Mouse (Mus musculus): ENCODE results near the gene Dpy19l3. TPM values are rescaled to one million over a fixed set of nuclear protein-coding genes. Genes with fewer than 3 reads are reported as not detected.

The Dpy19l3 gene
- polyA plus RNA-seq, 1 experiment from 2014 or later, result 54.6 TPM

DNA sequence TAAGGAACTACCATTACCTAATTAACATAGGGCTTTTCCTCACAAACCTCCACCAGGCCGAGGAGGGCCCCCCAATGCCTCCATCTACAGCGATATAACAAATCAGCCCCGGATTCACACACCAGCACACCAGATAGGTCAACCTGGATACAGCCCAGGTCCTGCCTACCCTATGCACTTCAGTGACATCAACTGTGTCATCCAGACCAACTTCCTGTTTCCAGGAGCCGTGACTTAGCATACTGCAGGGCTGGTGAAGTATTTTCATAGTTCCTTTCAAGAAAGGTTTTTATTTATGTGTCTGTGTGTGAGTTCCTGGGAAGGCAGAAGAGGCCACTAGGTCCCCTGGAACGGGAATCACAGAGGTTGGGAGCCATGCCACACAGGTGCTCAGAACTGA is 43.9 kb downstream of the Dpy19l3 start:
- Histone ChIP-seq H3K4me2 (replicated peaks) (no peak overlapping the region), H3K27me3 (no peaks in the 10 kb centered on the region), H3K27ac (replicated peaks) (no peak overlapping the region), H3K4me3 (no peak overlapping the region), H3K9ac (replicated peaks) (no peak overlapping the region), H3K9me3 (no peaks in the 10 kb centered on the region), H3K36me3 (peaks cover 37% of the 10 kb centered on the region), H3K4me1 (no peaks in the 10 kb centered on the region)
- 91% methylated on average over 5 of the region's 5 CpGs for WGBS
- ATAC-seq (replicated peaks), result no peak

DNA sequence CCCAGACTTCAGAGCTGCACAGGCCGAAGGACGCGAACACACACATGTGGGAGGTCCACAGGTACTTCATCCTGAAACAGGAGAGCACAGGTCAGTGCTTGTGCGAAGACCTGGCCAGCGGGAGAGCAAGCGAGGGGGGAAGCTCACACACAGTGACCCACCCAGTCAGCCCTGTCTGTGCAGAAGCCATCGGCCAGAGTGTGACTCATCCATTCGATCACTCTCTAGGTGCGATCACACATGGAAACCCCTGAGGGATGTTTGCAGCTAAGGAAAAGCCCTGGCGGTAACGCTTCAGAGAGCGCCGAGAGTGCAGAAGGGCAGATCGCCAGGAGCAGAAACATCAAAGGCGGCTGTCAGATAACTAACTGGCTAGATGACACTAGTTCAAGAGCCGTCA is 46.2 kb downstream of the Dpy19l3 start:
- WGBS, result 85% methylated on average over 16 of the region's 16 CpGs
- Histone ChIP-seq H3K9me3 (no peaks in the 10 kb centered on the region), H3K4me1 (no peaks in the 10 kb centered on the region), H3K27me3 (no peaks in the 10 kb centered on the region), H3K36me3 (peaks cover 26% of the 10 kb centered on the region; the same call in 1 of the 2 replicates), H3K27ac (replicated peaks) (no peak overlapping the region), H3K4me2 (replicated peaks) (no peak overlapping the region), H3K9ac (replicated peaks) (no peak overlapping the region), H3K4me3 (no peak overlapping the region)
- ATAC-seq (replicated peaks), result no peak

GRCm38 (mm10) chr7:35699005-35699404 is 55.2 kb downstream of the Dpy19l3 start:
- WGBS, result 90% methylated on average over 8 of the region's 8 CpGs
- ATAC-seq (replicated peaks), result no peak
- peaks cover 25% of the 10 kb centered on the region for H3K36me3 ChIP-seq

DNA sequence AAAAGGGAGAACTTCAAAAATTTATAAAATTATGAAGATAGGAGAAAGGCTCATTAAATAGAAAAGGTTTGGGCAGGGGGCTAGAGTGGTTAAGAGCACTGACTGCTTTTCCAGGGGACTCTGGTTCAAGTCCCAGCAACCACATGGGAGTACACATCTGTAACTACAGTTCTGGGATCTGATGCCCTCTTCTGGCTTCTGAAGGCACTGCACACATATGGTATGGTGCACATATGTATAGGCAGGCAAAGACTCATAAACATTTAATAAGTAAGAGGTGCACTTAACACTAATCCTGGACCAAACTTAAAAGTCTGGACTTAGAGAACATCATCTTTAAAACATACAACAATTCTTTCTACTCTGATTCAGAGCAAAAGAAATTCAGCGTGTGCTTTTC is 56.2 kb downstream of the Dpy19l3 start:
- no peak overlapping the region for H3K4me3 ChIP-seq
- no peak overlapping the region for H3K4me2 ChIP-seq (replicated peaks)
- H3K4me1 ChIP-seq, result no peaks in the 10 kb centered on the region
- H3K27me3 ChIP-seq, result no peaks in the 10 kb centered on the region
- H3K27ac ChIP-seq (replicated peaks), result no peak overlapping the region
- no peak for ATAC-seq (replicated peaks)
- peaks cover 20% of the 10 kb centered on the region for H3K36me3 ChIP-seq
- WGBS, result 98% methylated on average over 1 of the region's 1 CpGs
- no peaks in the 10 kb centered on the region for H3K9me3 ChIP-seq
- H3K9ac ChIP-seq (replicated peaks), result no peak overlapping the region

More at GRCm38 (mm10) chr7:35699005-35699404, 55.2 kb downstream of the Dpy19l3 start:
- no peak overlapping the region for H3K9ac ChIP-seq (replicated peaks)
- no peaks in the 10 kb centered on the region for H3K9me3 ChIP-seq
- no peak overlapping the region for H3K4me3 ChIP-seq
- no peaks in the 10 kb centered on the region for H3K27me3 ChIP-seq
- H3K4me2 ChIP-seq (replicated peaks), result no peak overlapping the region
- no peaks in the 10 kb centered on the region for H3K4me1 ChIP-seq
- no peak overlapping the region for H3K27ac ChIP-seq (replicated peaks)

GRCm38 (mm10) chr7:35692641-35693040 is 61.6 kb downstream of the Dpy19l3 start:
- Histone ChIP-seq H3K4me2 (replicated peaks) (no peak overlapping the region), H3K9ac (replicated peaks) (no peak overlapping the region), H3K4me1 (peaks cover 33% of the 10 kb centered on the region), H3K27ac (replicated peaks) (no peak overlapping the region), H3K36me3 (peaks cover 15% of the 10 kb centered on the region; the same call in 1 of the 2 replicates), H3K4me3 (no peak overlapping the region), H3K27me3 (no peaks in the 10 kb centered on the region), H3K9me3 (no peaks in the 10 kb centered on the region)
- ATAC-seq (replicated peaks), result no peak
- 84% methylated on average over 12 of the region's 12 CpGs for WGBS

DNA sequence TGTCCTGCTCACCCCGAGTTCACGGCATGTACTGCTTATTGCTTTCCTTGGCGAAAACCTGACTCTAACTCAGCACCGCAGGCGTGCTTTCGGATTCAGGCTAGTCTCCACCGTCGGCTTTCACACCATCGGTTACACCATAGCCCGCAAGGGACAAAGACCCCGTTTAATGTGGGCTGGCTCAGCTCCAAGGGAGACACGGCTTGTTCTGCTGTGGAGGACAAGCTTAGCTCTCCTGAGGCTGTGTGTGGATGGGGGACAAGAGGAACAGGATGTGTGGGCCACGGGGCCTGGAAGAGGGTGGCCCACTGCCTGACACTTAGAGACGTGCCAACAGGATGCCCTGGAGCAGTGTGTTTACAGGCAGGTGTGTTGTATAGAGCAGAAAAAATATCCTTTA is 62.1 kb downstream of the Dpy19l3 start:
- Histone ChIP-seq H3K4me1 (peaks cover 39% of the 10 kb centered on the region), H3K9ac (replicated peaks) (no peak overlapping the region), H3K4me3 (no peak overlapping the region), H3K36me3 (peaks cover 15% of the 10 kb centered on the region; the same call in 1 of the 2 replicates), H3K9me3 (no peaks in the 10 kb centered on the region), H3K27me3 (no peaks in the 10 kb centered on the region), H3K4me2 (replicated peaks) (no peak overlapping the region), H3K27ac (replicated peaks) (0 out of 2 replicates have a peak overlapping the region, but pooled peaks have one; percentile 0)
- 30% methylated on average over 14 of the region's 14 CpGs for WGBS
- ATAC-seq (replicated peaks), result peak; percentile 47

DNA sequence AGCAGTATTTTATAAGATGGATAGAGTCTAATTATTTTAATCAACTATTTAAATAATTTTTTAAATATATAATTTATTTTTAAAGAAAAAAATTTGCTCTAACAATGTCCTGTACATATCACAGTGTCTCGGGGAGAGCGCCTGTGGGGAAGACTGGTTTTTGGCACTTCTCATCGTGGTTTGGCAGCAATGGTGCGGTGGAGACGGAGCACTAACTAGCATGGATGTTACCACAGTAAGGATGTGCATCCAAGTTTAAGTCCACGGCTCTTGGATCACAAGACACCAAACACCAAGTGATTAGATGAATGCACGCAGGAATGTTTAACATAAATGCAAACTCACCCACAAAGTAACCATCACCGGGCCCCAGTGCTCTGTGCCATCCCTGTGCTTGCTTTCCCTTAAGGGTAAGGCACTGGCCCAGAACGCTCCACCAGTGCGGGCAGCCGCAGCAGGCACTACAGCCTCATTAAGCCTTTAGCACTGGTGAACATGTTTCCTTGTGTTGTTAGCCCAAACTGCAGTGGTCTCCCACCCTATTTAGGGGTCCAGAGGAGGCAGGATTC is 65.4 kb downstream of the Dpy19l3 start:
- 52% methylated on average over 11 of the region's 11 CpGs for WGBS
- ATAC-seq (replicated peaks), result no peak

GRCm38 (mm10) chr7:35688276-35688675 is 66.0 kb downstream of the Dpy19l3 start:
- Histone ChIP-seq H3K4me3 (no peak overlapping the region), H3K4me2 (replicated peaks) (no peak overlapping the region), H3K9ac (replicated peaks) (no peak overlapping the region), H3K27ac (replicated peaks) (peak overlapping the region; percentile 42; the same call in 1 of the 2 replicates), H3K36me3 (peaks cover 7% of the 10 kb centered on the region; the same call in 1 of the 2 replicates), H3K27me3 (no peaks in the 10 kb centered on the region), H3K9me3 (no peaks in the 10 kb centered on the region), H3K4me1 (peaks cover 70% of the 10 kb centered on the region)
- ATAC-seq (replicated peaks), result no peak; the same call in 1 of the 2 replicates
- WGBS, result 17% methylated on average over 9 of the region's 9 CpGs

More for the DNA sequence above, 65.4 kb downstream of the Dpy19l3 start:
- 0 out of 2 replicates have a peak overlapping the region, but pooled peaks have one; percentile 11 for H3K9ac ChIP-seq (replicated peaks)
- H3K36me3 ChIP-seq, result peaks cover 7% of the 10 kb centered on the region; the same call in 1 of the 2 replicates
- H3K4me1 ChIP-seq, result peaks cover 64% of the 10 kb centered on the region
- H3K4me3 ChIP-seq, result no peak overlapping the region
- peak overlapping the region; percentile 59 for H3K27ac ChIP-seq (replicated peaks)
- no peak overlapping the region for H3K4me2 ChIP-seq (replicated peaks)
- no peaks in the 10 kb centered on the region for H3K27me3 ChIP-seq
- H3K9me3 ChIP-seq, result no peaks in the 10 kb centered on the region

GRCm38 (mm10) chr7:35687229-35687628 is 67.0 kb downstream of the Dpy19l3 start:
- 32% methylated on average over 10 of the region's 10 CpGs for WGBS
- Histone ChIP-seq H3K4me2 (replicated peaks) (0 out of 2 replicates have a peak overlapping the region, but pooled peaks have one; percentile 0), H3K27me3 (no peaks in the 10 kb centered on the region), H3K9ac (replicated peaks) (no peak overlapping the region), H3K27ac (replicated peaks) (peak overlapping the region; percentile 42), H3K9me3 (no peaks in the 10 kb centered on the region), H3K36me3 (peaks cover 7% of the 10 kb centered on the region; the same call in 1 of the 2 replicates), H3K4me3 (no peak overlapping the region), H3K4me1 (peaks cover 62% of the 10 kb centered on the region)
- ATAC-seq (replicated peaks), result no peak

DNA sequence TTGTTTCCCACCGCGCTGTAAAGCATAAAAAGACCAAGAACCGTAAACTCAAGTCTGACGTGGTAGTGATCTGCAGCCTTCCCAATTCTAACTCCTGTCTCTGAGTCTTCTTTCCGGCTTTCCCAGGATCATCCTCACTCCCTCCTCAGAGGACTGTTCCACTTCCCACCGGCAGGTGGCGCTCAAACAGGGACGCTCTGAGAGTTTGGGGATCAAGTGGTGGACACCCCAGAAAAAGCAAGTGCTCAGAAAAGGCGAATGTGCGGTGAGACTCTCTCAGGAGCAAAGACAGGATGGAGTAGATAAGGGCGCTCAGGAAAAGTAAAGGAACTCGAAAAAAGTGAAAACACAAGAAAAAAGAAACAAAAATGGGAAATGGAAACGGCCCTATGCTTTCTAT is 67.5 kb downstream of the Dpy19l3 start:
- Histone ChIP-seq H3K9me3 (no peaks in the 10 kb centered on the region), H3K27me3 (no peaks in the 10 kb centered on the region), H3K4me2 (replicated peaks) (0 out of 2 replicates have a peak overlapping the region, but pooled peaks have one; percentile 0), H3K4me1 (peaks cover 58% of the 10 kb centered on the region), H3K4me3 (no peak overlapping the region), H3K27ac (replicated peaks) (no peak overlapping the region; the same call in 1 of the 2 replicates), H3K36me3 (peaks cover 7% of the 10 kb centered on the region; the same call in 1 of the 2 replicates), H3K9ac (replicated peaks) (no peak overlapping the region)
- no peak for ATAC-seq (replicated peaks)
- WGBS, result 29% methylated on average over 13 of the region's 13 CpGs

DNA sequence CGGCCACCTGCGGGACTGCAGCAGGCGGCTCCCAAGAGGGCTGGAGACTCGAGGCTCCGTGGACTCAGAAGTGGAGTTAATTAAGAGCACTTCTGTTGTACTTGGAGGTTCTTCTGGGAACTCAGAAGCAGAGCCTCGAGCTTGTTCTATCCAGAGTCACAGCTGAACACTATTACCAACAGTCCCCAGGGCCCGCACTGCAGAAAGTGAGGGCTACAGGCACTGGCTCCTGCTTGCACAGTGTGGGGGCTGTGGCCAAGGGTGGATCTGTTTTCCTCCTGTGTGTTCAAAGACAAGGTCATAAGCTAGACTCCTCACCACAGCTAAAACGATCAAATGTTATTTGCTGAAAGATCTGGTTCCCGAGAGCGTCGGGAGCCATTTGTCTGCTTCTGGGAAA is 68.0 kb downstream of the Dpy19l3 start:
- WGBS, result 61% methylated on average over 11 of the region's 11 CpGs
- Histone ChIP-seq H3K4me2 (replicated peaks) (no peak overlapping the region), H3K4me3 (no peak overlapping the region), H3K4me1 (peaks cover 58% of the 10 kb centered on the region), H3K27me3 (no peaks in the 10 kb centered on the region), H3K36me3 (peaks cover 7% of the 10 kb centered on the region; the same call in 1 of the 2 replicates), H3K9ac (replicated peaks) (no peak overlapping the region; the same call in 1 of the 2 replicates), H3K9me3 (no peaks in the 10 kb centered on the region), H3K27ac (replicated peaks) (no peak overlapping the region; the same call in 1 of the 2 replicates)
- ATAC-seq (replicated peaks), result no peak

GRCm38 (mm10) chr7:35683409-35684122 is 70.7 kb downstream of the Dpy19l3 start:
- H3K4me1 ChIP-seq, result peaks cover 46% of the 10 kb centered on the region
- WGBS, result 30% methylated on average over 6 of the region's 6 CpGs
- peak; percentile 77 for ATAC-seq (replicated peaks)

More at GRCm38 (mm10) chr7:35683409-35684122, 70.7 kb downstream of the Dpy19l3 start:
- Histone ChIP-seq H3K27me3 (no peaks in the 10 kb centered on the region), H3K9me3 (no peaks in the 10 kb centered on the region), H3K4me3 (no peak overlapping the region), H3K4me2 (replicated peaks) (peak overlapping the region; percentile 19; the same call in 1 of the 2 replicates), H3K27ac (replicated peaks) (peak overlapping the region; percentile 72), H3K36me3 (no peaks in the 10 kb centered on the region), H3K9ac (replicated peaks) (no peak overlapping the region)
